Mouse (Mus musculus) lung, embryonic 15.5 days (tissue): Measurements from ENCODE around the gene Map1lc3a. TPM values are rescaled to one million over a fixed set of nuclear protein-coding genes. Genes with fewer than 3 reads are reported as not detected.

Experiments
- ATAC-seq: fragments of 200-750 bp; cut with Nextera tagmentation; 2 replicates; pipeline ENCODE4 v1.8.0; 2017; ENCODE audit warnings: moderate number of reproducible peaks, borderline replicate concordance; ENCODE audit not compliant: low FRiP score, low TSS enrichment; ENCODE audit errors: extremely low read depth
- H3K27ac ChIP-seq: fragments of 300-500 bp; sonication (generic); 2 replicates; pipeline ENCODE4 v1.5.1; 2015; ENCODE audit warnings: moderate library complexity, mild to moderate bottlenecking, inconsistent platforms
- H3K27me3 ChIP-seq: fragments of 300-500 bp; sonication (generic); 2 replicates; pipeline ENCODE4 v1.6.1; 2015; ENCODE audit warnings: inconsistent platforms
- H3K36me3 ChIP-seq: fragments of 300-500 bp; sonication (generic); 2 replicates; pipeline ENCODE4 v1.6.1; 2015; ENCODE audit warnings: inconsistent platforms
- H3K4me1 ChIP-seq: fragments of 300-500 bp; sonication (generic); 2 replicates; pipeline ENCODE4 v1.6.1; 2015; ENCODE audit warnings: inconsistent platforms
- H3K4me2 ChIP-seq: fragments of 300-500 bp; sonication (generic); 2 replicates; pipeline ENCODE4 v1.6.1; 2015; ENCODE audit warnings: inconsistent platforms, mild to moderate bottlenecking, moderate library complexity
- H3K4me3 ChIP-seq: fragments of 300-500 bp; sonication (generic); 2 replicates; pipeline ENCODE4 v1.5.1; 2015; ENCODE audit warnings: mild to moderate bottlenecking, inconsistent platforms
- H3K9ac ChIP-seq: fragments of 300-500 bp; sonication (generic); 2 replicates; pipeline ENCODE4 v1.6.1; 2015; ENCODE audit warnings: inconsistent platforms
- H3K9me3 ChIP-seq: fragments of 300-500 bp; sonication (generic); 2 replicates; pipeline ENCODE4 v1.6.1; 2016; ENCODE audit warnings: inconsistent platforms
- WGBS: fragments of 180-500 bp; shearing (Covaris S2); methylation state at CpG from one replicate; pipeline ENCODE4 v1.1.7; 2015; 5-methylcytosine and 5-hydroxymethylcytosine counted together
- polyA plus RNA-seq: library from polyadenylated mRNA; unstranded; fragments of >200 nt; fragmentation: Nextera tagmentation; extraction: Ambion mirVana; gene quantifications from 2 replicates; pipeline ENCODE4 v1.2.1, GENCODE M21; 2015

Gene Map1lc3a
- 178 and 182 TPM in 2 replicates for polyA plus RNA-seq

DNA sequence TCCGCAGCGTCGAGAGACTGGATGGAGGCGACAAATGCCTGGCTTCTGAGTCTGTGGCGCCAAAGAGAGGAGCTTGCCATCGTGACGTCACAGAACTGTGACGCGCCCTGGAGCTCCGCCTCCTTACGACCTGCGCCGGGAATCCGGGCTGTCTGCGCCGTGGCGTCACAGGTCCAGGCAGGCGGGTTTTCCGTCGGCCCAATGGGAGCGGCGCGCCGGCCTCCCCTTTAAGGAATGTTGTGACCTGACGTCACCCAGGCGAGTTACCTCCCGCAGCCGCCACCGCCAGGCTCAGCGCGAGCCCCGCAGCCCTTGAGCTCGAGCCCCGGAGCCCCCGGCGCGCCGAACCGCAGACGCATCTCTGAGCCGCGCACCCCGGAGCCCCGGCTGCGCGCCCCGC, at the start of gene Map1lc3a:
Map1lc3a (plus strand) TSS at position 103 of the 400 bp plus-strand sequence.
- H3K36me3 ChIP-seq, result peaks cover 5% of the 10 kb centered on the region; the same call in 1 of the 2 replicates
- H3K27me3 ChIP-seq, result no peaks in the 10 kb centered on the region
- peak within 1 kb of the TSS; percentile 68 for H3K4me3 ChIP-seq
- H3K4me1 ChIP-seq, result peaks cover 14% of the 10 kb centered on the region
- H3K27ac ChIP-seq, result peak within 1 kb of the TSS; percentile 71
- ATAC-seq, result peak; percentile 90
- peak within 1 kb of the TSS; percentile 69 for H3K4me2 ChIP-seq
- peak within 1 kb of the TSS; percentile 67 for H3K9ac ChIP-seq
- no peaks in the 10 kb centered on the region for H3K9me3 ChIP-seq
- WGBS, result under 1% methylated on average over 47 of the region's 47 CpGs

GRCm38 (mm10) chr2:155235746-155236361, 40.2 kb upstream of the Map1lc3a start:
- H3K9me3 ChIP-seq, result no peaks in the 10 kb centered on the region
- H3K4me1 ChIP-seq, result peaks cover 13% of the 10 kb centered on the region
- ATAC-seq, result peak; percentile 86
- peak overlapping the region; percentile 83 for H3K4me2 ChIP-seq
- H3K27ac ChIP-seq, result peak overlapping the region; percentile 88
- H3K4me3 ChIP-seq, result peak overlapping the region; percentile 84
- peak overlapping the region; percentile 90 for H3K9ac ChIP-seq
- H3K27me3 ChIP-seq, result no peaks in the 10 kb centered on the region
- WGBS, result 4% methylated on average over 13 of the region's 13 CpGs
- peaks cover 3% of the 10 kb centered on the region; the same call in 1 of the 2 replicates for H3K36me3 ChIP-seq

- Histone ChIP-seq H3K4me2 (peak within 1 kb of the TSS; percentile 83), H3K27me3 (no peaks in the 10 kb centered on the region), H3K36me3 (peaks cover 3% of the 10 kb centered on the region; the same call in 1 of the 2 replicates), H3K4me3 (peak within 1 kb of the TSS; percentile 84), H3K27ac (peak within 1 kb of the TSS; percentile 88), H3K9me3 (no peaks in the 10 kb centered on the region), H3K9ac (peak within 1 kb of the TSS; percentile 90), H3K4me1 (peaks cover 13% of the 10 kb centered on the region)
- under 1% methylated on average over 50 of the region's 50 CpGs for WGBS
- ATAC-seq, result peak; percentile 99
These were observed 39.6 kb upstream of the Map1lc3a start, which contains the start of gene Dynlrb1 for GRCm38 (mm10) chr2:155236362-155236992. Dynlrb1 (plus strand) TSS chr2:155236533.

- H3K4me1 ChIP-seq, result peaks cover 13% of the 10 kb centered on the region
- no peaks in the 10 kb centered on the region for H3K27me3 ChIP-seq
- peak overlapping the region; percentile 90 for H3K9ac ChIP-seq
- no peak for ATAC-seq
- WGBS, result 7% methylated on average over 4 of the region's 4 CpGs
- H3K9me3 ChIP-seq, result no peaks in the 10 kb centered on the region
- peak overlapping the region; percentile 83 for H3K4me2 ChIP-seq
- peak overlapping the region; percentile 84 for H3K4me3 ChIP-seq
- H3K27ac ChIP-seq, result peak overlapping the region; percentile 88; the same call in 1 of the 2 replicates
- peaks cover 3% of the 10 kb centered on the region; the same call in 1 of the 2 replicates for H3K36me3 ChIP-seq
These were observed 38.8 kb upstream of the Map1lc3a start for GRCm38 (mm10) chr2:155237276-155237675.

DNA sequence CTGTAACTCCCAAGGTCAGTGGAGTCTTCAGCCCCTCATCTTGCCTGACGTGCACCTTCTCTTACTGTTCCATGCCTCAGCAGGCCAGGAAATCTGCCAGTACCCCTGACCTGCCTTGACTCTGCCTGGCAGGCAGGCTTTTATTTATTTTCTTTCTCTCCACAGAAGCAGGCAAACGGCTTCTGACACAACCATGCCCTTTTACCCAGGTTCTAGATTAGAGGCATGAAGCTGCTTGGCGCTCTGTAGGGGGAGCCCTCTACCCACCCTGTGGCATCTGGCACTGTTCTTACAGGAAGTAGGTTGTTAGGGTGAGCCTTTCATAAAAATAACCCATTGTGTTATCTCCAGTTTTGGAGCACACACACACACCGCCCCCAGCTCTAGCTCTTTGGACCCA, 35.2 kb upstream of the Map1lc3a start:
- 61% methylated on average over 4 of the region's 4 CpGs for WGBS
- H3K27ac ChIP-seq, result no peak overlapping the region

DNA sequence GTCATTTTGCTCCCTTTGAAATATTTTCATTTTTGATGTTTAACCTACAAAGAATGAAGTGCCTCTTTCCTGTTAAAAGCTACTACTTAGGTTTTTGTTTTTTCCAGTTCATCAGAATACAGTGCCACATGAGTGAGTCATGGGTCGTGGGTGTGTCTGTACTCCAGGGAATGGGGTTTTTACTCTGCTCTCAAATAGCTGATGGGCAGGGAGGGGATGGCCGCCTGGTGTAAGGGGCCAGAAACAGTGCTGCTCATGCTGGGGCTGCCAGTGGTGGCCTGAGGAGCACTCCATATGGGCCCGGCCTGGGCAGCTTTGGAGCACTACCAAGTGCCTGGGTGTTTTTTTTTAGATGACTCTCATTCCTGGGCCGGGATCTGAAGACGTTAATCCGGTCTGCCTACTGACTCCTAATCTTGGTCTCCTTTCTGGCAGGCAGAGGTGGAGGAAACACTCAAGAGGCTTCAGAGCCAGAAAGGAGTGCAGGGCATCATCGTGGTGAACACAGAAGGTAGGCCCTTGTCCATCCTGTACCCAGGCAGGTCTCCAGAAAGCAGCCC, 33.7 kb upstream of the Map1lc3a start:
- Histone ChIP-seq H3K4me2 (no peak overlapping the region), H3K4me3 (no peak overlapping the region), H3K4me1 (peaks cover 11% of the 10 kb centered on the region), H3K9me3 (no peaks in the 10 kb centered on the region), H3K36me3 (peaks cover 53% of the 10 kb centered on the region), H3K27ac (no peak overlapping the region), H3K9ac (no peak overlapping the region), H3K27me3 (no peaks in the 10 kb centered on the region)
- no peak for ATAC-seq
- 82% methylated on average over 7 of the region's 7 CpGs for WGBS

More for the DNA sequence above, 35.2 kb upstream of the Map1lc3a start:
- Histone ChIP-seq H3K9ac (no peak overlapping the region), H3K4me2 (no peak overlapping the region), H3K36me3 (peaks cover 39% of the 10 kb centered on the region), H3K4me1 (peaks cover 13% of the 10 kb centered on the region), H3K4me3 (no peak overlapping the region), H3K9me3 (no peaks in the 10 kb centered on the region), H3K27me3 (no peaks in the 10 kb centered on the region)
- ATAC-seq, result no peak

GRCm38 (mm10) chr2:155246231-155246630, 29.9 kb upstream of the Map1lc3a start:
- no peaks in the 10 kb centered on the region for H3K27me3 ChIP-seq
- peaks cover 88% of the 10 kb centered on the region for H3K36me3 ChIP-seq
- no peak overlapping the region for H3K4me2 ChIP-seq
- ATAC-seq, result no peak
- no peaks in the 10 kb centered on the region for H3K4me1 ChIP-seq
- H3K4me3 ChIP-seq, result no peak overlapping the region
- no peaks in the 10 kb centered on the region for H3K9me3 ChIP-seq
- 79% methylated on average over 4 of the region's 4 CpGs for WGBS
- H3K27ac ChIP-seq, result no peak overlapping the region
- H3K9ac ChIP-seq, result no peak overlapping the region

DNA sequence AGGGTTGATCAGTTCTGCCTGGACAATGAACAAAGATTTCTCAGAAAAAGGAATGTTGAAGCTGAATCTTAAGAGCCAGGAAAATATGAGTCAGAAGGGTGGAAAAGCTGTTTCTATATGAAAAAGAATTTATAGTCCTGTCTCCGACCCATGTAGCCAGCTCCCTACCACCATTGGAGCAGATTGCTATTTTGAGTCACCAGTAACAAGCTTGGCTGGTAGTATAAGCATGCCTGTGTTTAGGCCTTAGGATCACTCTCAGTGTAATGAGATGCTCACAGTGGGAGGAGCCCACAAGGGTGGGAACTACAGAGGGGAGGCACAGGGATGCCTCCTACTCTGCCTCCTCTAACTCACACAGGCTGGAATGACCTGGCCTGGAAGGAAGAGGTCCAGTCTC, 27.9 kb upstream of the Map1lc3a start:
- Histone ChIP-seq H3K4me2 (no peak overlapping the region), H3K4me3 (no peak overlapping the region), H3K27ac (no peak overlapping the region), H3K27me3 (no peaks in the 10 kb centered on the region), H3K9ac (no peak overlapping the region), H3K36me3 (peaks cover 85% of the 10 kb centered on the region), H3K4me1 (no peaks in the 10 kb centered on the region), H3K9me3 (no peaks in the 10 kb centered on the region)
- no peak for ATAC-seq
- 97% methylated on average over 1 of the region's 1 CpGs for WGBS

GRCm38 (mm10) chr2:155248718-155249117, 27.4 kb upstream of the Map1lc3a start:
- Histone ChIP-seq H3K4me1 (no peaks in the 10 kb centered on the region), H3K9me3 (no peaks in the 10 kb centered on the region), H3K4me3 (no peak overlapping the region), H3K4me2 (no peak overlapping the region), H3K27me3 (no peaks in the 10 kb centered on the region), H3K27ac (no peak overlapping the region), H3K9ac (no peak overlapping the region), H3K36me3 (peaks cover 80% of the 10 kb centered on the region)
- WGBS, result 79% methylated on average over 2 of the region's 2 CpGs
- ATAC-seq, result no peak

- WGBS, result 95% methylated on average over 5 of the region's 5 CpGs
- no peak for ATAC-seq
- H3K9me3 ChIP-seq, result no peaks in the 10 kb centered on the region
- H3K4me1 ChIP-seq, result no peaks in the 10 kb centered on the region
- peaks cover 72% of the 10 kb centered on the region for H3K36me3 ChIP-seq
- no peak overlapping the region for H3K9ac ChIP-seq
- H3K27me3 ChIP-seq, result no peaks in the 10 kb centered on the region
- no peak overlapping the region for H3K27ac ChIP-seq
- H3K4me3 ChIP-seq, result no peak overlapping the region
- H3K4me2 ChIP-seq, result no peak overlapping the region
These were observed 26.5 kb upstream of the Map1lc3a start for GRCm38 (mm10) chr2:155249588-155249987.

DNA sequence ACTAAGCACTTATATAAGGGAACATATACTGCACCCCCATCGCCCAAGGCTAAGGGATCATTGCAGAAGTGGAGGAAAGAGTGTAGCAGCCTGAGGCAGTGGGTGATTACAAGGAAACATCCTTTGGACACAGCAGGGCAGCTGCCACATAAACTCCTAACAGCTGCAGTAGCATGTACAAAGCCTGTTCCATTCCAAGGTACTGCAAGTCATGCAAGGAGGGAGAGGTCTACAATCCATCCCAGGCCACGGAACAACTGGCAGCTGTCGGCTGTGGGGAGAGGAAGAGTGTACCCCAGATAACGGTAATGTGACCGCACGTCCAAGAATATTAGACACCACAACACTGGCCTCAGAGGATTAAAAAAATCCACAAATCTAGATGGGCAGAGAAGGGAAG, 10.6 kb upstream of the Map1lc3a start:
- Histone ChIP-seq H3K4me2 (no peak overlapping the region), H3K9me3 (no peaks in the 10 kb centered on the region), H3K4me1 (no peaks in the 10 kb centered on the region), H3K36me3 (no peaks in the 10 kb centered on the region), H3K27me3 (no peaks in the 10 kb centered on the region), H3K27ac (no peak overlapping the region), H3K9ac (no peak overlapping the region), H3K4me3 (no peak overlapping the region)
- 86% methylated on average over 6 of the region's 6 CpGs for WGBS
- no peak for ATAC-seq

GRCm38 (mm10) chr2:155266896-155267295, 9.2 kb upstream of the Map1lc3a start:
- H3K9ac ChIP-seq, result no peak overlapping the region
- H3K4me2 ChIP-seq, result no peak overlapping the region
- 83% methylated on average over 5 of the region's 5 CpGs for WGBS
- H3K4me3 ChIP-seq, result no peak overlapping the region
- H3K36me3 ChIP-seq, result no peaks in the 10 kb centered on the region
- no peaks in the 10 kb centered on the region for H3K9me3 ChIP-seq
- H3K4me1 ChIP-seq, result no peaks in the 10 kb centered on the region
- ATAC-seq, result no peak
- H3K27ac ChIP-seq, result no peak overlapping the region
- no peaks in the 10 kb centered on the region for H3K27me3 ChIP-seq
